ENCODE assay signal across 8 mouse cellular contexts in the genomic region with DNA sequence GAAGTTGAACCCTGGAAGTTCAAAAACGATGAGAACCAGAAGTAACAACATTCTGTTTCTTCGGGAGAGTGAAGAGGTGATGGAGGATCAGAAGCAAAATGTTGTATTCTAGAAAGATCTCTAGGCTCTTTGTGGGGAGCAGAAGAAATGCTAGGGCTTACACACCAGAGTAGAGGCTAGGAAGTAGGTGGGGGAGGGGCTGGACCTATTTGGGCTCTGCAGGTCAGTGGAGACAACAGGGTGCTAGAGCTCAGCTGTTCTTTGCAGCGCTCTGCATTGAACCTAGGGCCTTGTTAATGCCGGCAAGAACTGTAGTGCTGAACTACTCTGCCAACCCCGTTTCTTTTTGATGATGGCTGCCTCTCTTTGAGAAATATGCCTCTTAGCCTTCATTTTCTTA. TPM values are rescaled to one million over a fixed set of nuclear protein-coding genes. Genes with fewer than 3 reads are reported as not detected.
DNase-seq lines count a peak whose midpoint lies in the region; ATAC-seq and TF ChIP-seq lines count a peak whose summit lies in the region.

No protein-coding gene starts in this region.

- dilution Hi-C loops in CH12.LX (cut with MboI; ENCODE audit: extremely low pct_ligation_motif_present, extremely low pct_unique_long_range_greater_than_20kb, low sequenced_read_pairs), result no loop called here

- DNase-seq in heart, adult 8-10 months (ENCODE audit: low spot score), result no peak
- peak; percentile 29 for DNase-seq in CH12.LX (ENCODE audit: extremely low read depth)
- DNase-seq in forebrain, embryonic 10.5 days (ENCODE audit: extremely low spot score, low spot score), result no peak
- no peak for DNase-seq in ovary, adult 18-20 months (ENCODE audit: low spot score)
- no peak for DNase-seq in adrenal gland, adult 8-10 months

- WGBS in heart, embryonic 12.5 days, result 37% methylated on average over 5 of the region's 5 CpGs
- 48% methylated on average over 5 of the region's 5 CpGs for WGBS in forebrain, embryonic 10.5 days
- WGBS in liver, embryonic 15.5 days (ENCODE audit: insufficient replicate concordance), result 47% methylated on average over 5 of the region's 5 CpGs

- TF ChIP-seq CTCF in CH12.LX (conservative IDR thresholded peaks at IDR 0.05 in 1 of 2, IDR thresholded peaks at IDR 0.05 in 1 of 2; ENCODE audit: low read depth in 2 of 2, low read length in 2 of 2), result no peak

- peak overlapping the region; percentile 74 for H3K4me3 ChIP-seq in heart, embryonic 12.5 days
- H3K4me3 ChIP-seq in CH12.LX (replicated peaks in 1 of 3; ENCODE audit: low read depth in 2 of 3, low read length in 2 of 3, poor library complexity in 1 of 3), result no peak overlapping the region
- H3K4me3 ChIP-seq in forebrain, embryonic 10.5 days, result peak overlapping the region; percentile 71
- no peak overlapping the region for H3K4me3 ChIP-seq in liver, embryonic 15.5 days (replicated peaks)

- H3K4me2 ChIP-seq in heart, embryonic 12.5 days, result peak overlapping the region; percentile 83
- no peak overlapping the region for H3K4me2 ChIP-seq in CH12.LX (ENCODE audit: insufficient read depth, low read depth, poor library complexity, severe bottlenecking)
- H3K4me2 ChIP-seq in liver, embryonic 15.5 days, result peak overlapping the region; percentile 81; the same call in 1 of the 2 replicates

- H3K79me2 ChIP-seq in CH12.LX (replicated peaks; ENCODE audit: control insufficient read depth, extremely low read depth, insufficient read depth, poor library complexity, severe bottlenecking), result no peaks in the 10 kb centered on the region; the same call in 1 of the 2 replicates

- no peak for TF ChIP-seq EP300 in CH12.LX (IDR thresholded peaks at IDR 0.05; ENCODE audit: low read length)

- H3K36me3 ChIP-seq in heart, embryonic 12.5 days, result 0 out of 2 replicates have a peak, but pooled peaks cover 4% of the 10 kb centered on the region
- peaks cover 0 to 5% of the 10 kb centered on the region in 2 experiments for H3K36me3 ChIP-seq in CH12.LX (replicated peaks in 1 of 2; ENCODE audit: control insufficient read depth in 1 of 2, insufficient read depth in 1 of 2, low read length in 1 of 2)
- H3K36me3 ChIP-seq in forebrain, embryonic 10.5 days (replicated peaks), result peaks cover 10% of the 10 kb centered on the region
- H3K36me3 ChIP-seq in liver, embryonic 15.5 days (replicated peaks), result no peaks in the 10 kb centered on the region

- TF ChIP-seq RAD21 in CH12.LX (IDR thresholded peaks at IDR 0.05; ENCODE audit: low read depth, low read length), result no peak

- in situ Hi-C loops in CH12.LX (cut with MboI; ENCODE audit: low pct_ligation_motif_present, low pct_unique_long_range_greater_than_20kb, low sequenced_read_pairs), result no loop called here

- H3K9me3 ChIP-seq in heart, embryonic 12.5 days (replicated peaks), result no peaks in the 10 kb centered on the region
- H3K9me3 ChIP-seq in CH12.LX (replicated peaks; ENCODE audit: low read length), result no peaks in the 10 kb centered on the region
- H3K9me3 ChIP-seq in forebrain, embryonic 10.5 days, result no peaks in the 10 kb centered on the region
- no peaks in the 10 kb centered on the region for H3K9me3 ChIP-seq in liver, embryonic 15.5 days (replicated peaks)

- peak overlapping the region; percentile 78 for H3K9ac ChIP-seq in heart, embryonic 12.5 days
- no peak overlapping the region for H3K9ac ChIP-seq in CH12.LX (ENCODE audit: insufficient read depth, low read depth)
- H3K9ac ChIP-seq in liver, embryonic 15.5 days, result no peak overlapping the region

- no peaks in the 10 kb centered on the region for H3K27me3 ChIP-seq in heart, embryonic 12.5 days (replicated peaks)
- H3K27me3 ChIP-seq in CH12.LX (replicated peaks), result peaks cover 28% of the 10 kb centered on the region
- no peaks in the 10 kb centered on the region for H3K27me3 ChIP-seq in forebrain, embryonic 10.5 days (ENCODE audit: poor library complexity, severe bottlenecking)
- H3K27me3 ChIP-seq in liver, embryonic 15.5 days, result peaks cover 15% of the 10 kb centered on the region

- H3K4me1 ChIP-seq in heart, embryonic 12.5 days (replicated peaks), result peaks cover 16% of the 10 kb centered on the region
- H3K4me1 ChIP-seq in CH12.LX (ENCODE audit: control insufficient read depth in 1 of 2, insufficient read depth in 2 of 2), result peaks cover 3 to 20% of the 10 kb centered on the region in 2 experiments; a peak in 3 of 4 replicates
- peaks cover 27% of the 10 kb centered on the region for H3K4me1 ChIP-seq in forebrain, embryonic 10.5 days
- H3K4me1 ChIP-seq in liver, embryonic 15.5 days (replicated peaks), result peaks cover 25% of the 10 kb centered on the region

- no peak overlapping the region for H3K27ac ChIP-seq in heart, embryonic 12.5 days (ENCODE audit: poor library complexity, severe bottlenecking)
- H3K27ac ChIP-seq in CH12.LX (ENCODE audit: insufficient read depth, low read depth), result no peak overlapping the region
- no peak overlapping the region; the same call in 1 of the 2 replicates for H3K27ac ChIP-seq in forebrain, embryonic 10.5 days
- no peak overlapping the region for H3K27ac ChIP-seq in liver, embryonic 15.5 days (replicated peaks)

- no peak for ATAC-seq in heart, embryonic 12.5 days (ENCODE audit: insufficient number of reproducible peaks, low FRiP score)
- no peak for ATAC-seq in liver, embryonic 15.5 days (ENCODE audit: insufficient read depth)
- ATAC-seq in activated CD4-positive, CD25-positive, alpha-beta regulatory T cell, adult 4 months, result no peak

- TF ChIP-seq POLR2A in CH12.LX (IDR thresholded peaks at IDR 0.05; ENCODE audit: low read depth, low read length), result no peak

TF ChIP-seq in CH12.LX, 34 proteins besides CTCF, POLR2A, EP300 and RAD21:
- TF ChIP-seq ZKSCAN1 (IDR thresholded peaks at IDR 0.05; ENCODE audit: borderline replicate concordance, low read depth, low read length) (no peak), TBP (conservative IDR thresholded peaks at IDR 0.05; ENCODE audit: low read depth, low read length) (no peak), JUND (conservative IDR thresholded peaks at IDR 0.05; ENCODE audit: low read depth, low read length) (no peak), IRF4 (IDR thresholded peaks at IDR 0.05; ENCODE audit: low read depth, low read length) (no peak), MXI1 (IDR thresholded peaks at IDR 0.05; ENCODE audit: low read depth, low read length) (no peak), POLR2AphosphoS2 (IDR thresholded peaks at IDR 0.05; ENCODE audit: low read depth, low read length) (no peak), JUN (IDR thresholded peaks at IDR 0.05; ENCODE audit: insufficient read depth, low read depth, low read length) (no peak), BHLHE40 (IDR thresholded peaks at IDR 0.05; ENCODE audit: low read depth, low read length) (no peak), MYC (IDR thresholded peaks at IDR 0.05; ENCODE audit: low read depth, low read length) (no peak), MAZ (IDR thresholded peaks at IDR 0.05; ENCODE audit: low read depth, low read length) (no peak), ZMIZ1 (IDR thresholded peaks at IDR 0.05; ENCODE audit: low read depth, low read length) (no peak), E2F4 (IDR thresholded peaks at IDR 0.05; ENCODE audit: insufficient replicate concordance, low read depth, low read length) (no peak), CHD2 (IDR thresholded peaks at IDR 0.05; ENCODE audit: low read length) (no peak), NRF1 (IDR thresholded peaks at IDR 0.05; ENCODE audit: low read depth, low read length) (no peak), MAX (IDR thresholded peaks at IDR 0.05; ENCODE audit: low read length) (no peak), KAT2A (IDR thresholded peaks at IDR 0.05; ENCODE audit: insufficient replicate concordance, low read length) (no peak), UBTF (IDR thresholded peaks at IDR 0.05; ENCODE audit: low read depth, low read length) (no peak)

RNA-seq across cellular contexts. Expression of a gene that starts 0.5 kb away (rescaled TPM):
- 0.27 and 0.31 TPM in 2 replicates for polyA plus RNA-seq in heart, embryonic 12.5 days (2016; fragmentation: Nextera tagmentation; extraction: Ambion mirVana)
- under 1 TPM in 1 of 4 experiments, not detected in 3; 0.56 TPM for total RNA-seq in heart, adult 8-10 months (2022)
- total RNA-seq in CH12.LX (2012; rRNA removed) (0.04 TPM in 1 of 2 replicates, not detected in the other), CH12.LX (2014; rRNA removed) (not detected in 2 replicates)
- polyA plus RNA-seq in CH12.LX (2012; ENCODE audit: insufficient read length, low read depth), result 0.11 TPM in 1 of 2 replicates, not detected in the other
- polyA plus RNA-seq in forebrain, embryonic 10.5 days (2016; fragmentation: Nextera tagmentation; extraction: Ambion mirVana), result 0.11 and 0.17 TPM in 2 replicates
- not detected in 2 replicates for polyA plus RNA-seq in liver, embryonic 15.5 days (2015; fragmentation: Nextera tagmentation; extraction: Ambion mirVana)
- polyA plus RNA-seq in activated CD4-positive, CD25-positive, alpha-beta regulatory T cell, adult 4 months (2017; shearing (Covaris generic)), result under 1 TPM; 0.24 to 0.30 TPM
- 1 to 10 TPM; 2.6 to 4.5 (median 3.8) TPM for total RNA-seq in adrenal gland, adult 8-10 months (2022)

RNA-seq across cellular contexts. Expression of a gene that starts 1.3 kb away (rescaled TPM):
- polyA plus RNA-seq in heart, embryonic 12.5 days (2016; fragmentation: Nextera tagmentation; extraction: Ambion mirVana), result 44.0 and 44.4 TPM in 2 replicates
- total RNA-seq in heart, adult 8-10 months (2022), result 10 to 100 TPM; 16.4 to 22.6 (median 20.3) TPM
- 18.8 and 27.9 TPM in 2 replicates for total RNA-seq in CH12.LX (2012; rRNA removed)
- 11.7 and 14.3 TPM in 2 replicates for total RNA-seq in CH12.LX (2014; rRNA removed)
- polyA plus RNA-seq in CH12.LX (2012; ENCODE audit: insufficient read length, low read depth), result 31.6 and 31.8 TPM in 2 replicates
- polyA plus RNA-seq in forebrain, embryonic 10.5 days (2016; fragmentation: Nextera tagmentation; extraction: Ambion mirVana), result 60.7 and 62.2 TPM in 2 replicates
- 6.6 and 8.8 TPM in 2 replicates for polyA plus RNA-seq in liver, embryonic 15.5 days (2015; fragmentation: Nextera tagmentation; extraction: Ambion mirVana)
- polyA plus RNA-seq in activated CD4-positive, CD25-positive, alpha-beta regulatory T cell, adult 4 months (2017; shearing (Covaris generic)), result 1 to 10 TPM; 3.9 to 7.4 TPM
- total RNA-seq in adrenal gland, adult 8-10 months (2022), result 10 to 100 TPM; 46.5 to 76.6 (median 51.2) TPM

RNA-seq across cellular contexts. Expression of a gene that starts 44.5 kb away (rescaled TPM):
- polyA plus RNA-seq in heart, embryonic 12.5 days (2016; fragmentation: Nextera tagmentation; extraction: Ambion mirVana), result 143 and 152 TPM in 2 replicates
- 10 to 100 TPM; 39.9 to 47.1 (median 44.3) TPM for total RNA-seq in heart, adult 8-10 months (2022)
- 83.7 and 85.1 TPM in 2 replicates for total RNA-seq in CH12.LX (2012; rRNA removed)
- total RNA-seq in CH12.LX (2014; rRNA removed), result 94.5 and 105 TPM in 2 replicates
- 73.4 and 75.9 TPM in 2 replicates for polyA plus RNA-seq in CH12.LX (2012; ENCODE audit: insufficient read length, low read depth)
- 192 and 203 TPM in 2 replicates for polyA plus RNA-seq in forebrain, embryonic 10.5 days (2016; fragmentation: Nextera tagmentation; extraction: Ambion mirVana)
- 42.8 and 46.2 TPM in 2 replicates for polyA plus RNA-seq in liver, embryonic 15.5 days (2015; fragmentation: Nextera tagmentation; extraction: Ambion mirVana)
- polyA plus RNA-seq in activated CD4-positive, CD25-positive, alpha-beta regulatory T cell, adult 4 months (2017; shearing (Covaris generic)), result 10 to 100 TPM; 54.8 to 55.6 TPM
- total RNA-seq in adrenal gland, adult 8-10 months (2022), result 10 to 100 TPM; 43.9 to 54.3 (median 49.1) TPM

Comparison
In these comparisons a context has a peak if more than half of its experiments do, and no peak if none do; other contexts are left out.
1. H3K4me3 ChIP-seq: peak in heart, embryonic 12.5 days (single experiment) and forebrain, embryonic 10.5 days (single experiment); none in CH12.LX (0 of 3) and liver, embryonic 15.5 days (single experiment).